Mouse (Mus musculus): Measurements from ENCODE around the gene Tmem238.
"Not testable (repeated sequence)": the region's sequence is repeated elsewhere in the genome, so short reads cannot be mapped to it uniquely, and the experiment has no call there.

Gene Tmem238

GRCm38 (mm10) chr7:4789436-4789935 lies at the start of gene Tmem238:
TSS of gene Tmem238 (minus strand) at chr7:4789656.
- peak; percentile 27 for DNase-seq (ENCODE audit: low spot score)

GRCm38 (mm10) chr7:4837639-4838038 lies 48.2 kb upstream of the Tmem238 start:
- no peak for DNase-seq (ENCODE audit: low spot score)

- DNase-seq (ENCODE audit: low spot score), result peak; percentile 40
Observed at GRCm38 (mm10) chr7:4836351-4836792, 46.9 kb upstream of the Tmem238 start.

- peak; percentile 32 for DNase-seq (ENCODE audit: low spot score)
Observed at GRCm38 (mm10) chr7:4835631-4836327, 46.3 kb upstream of the Tmem238 start.

- DNase-seq (ENCODE audit: low spot score), result no peak
Observed at GRCm38 (mm10) chr7:4830476-4830875, 41.0 kb upstream of the Tmem238 start.

- DNase-seq (ENCODE audit: low spot score), result no peak
Observed at GRCm38 (mm10) chr7:4825365-4825764, 35.9 kb upstream of the Tmem238 start.

GRCm38 (mm10) chr7:4822162-4822907 lies 32.9 kb upstream of the Tmem238 start:
- no peak for DNase-seq (ENCODE audit: low spot score)

GRCm38 (mm10) chr7:4821690-4822089 lies 32.2 kb upstream of the Tmem238 start:
- DNase-seq (ENCODE audit: low spot score), result peak; percentile 43

GRCm38 (mm10) chr7:4820925-4821324 lies 31.5 kb upstream of the Tmem238 start:
- not testable (repeated sequence) for DNase-seq (ENCODE audit: low spot score)

GRCm38 (mm10) chr7:4816559-4816958 lies 27.1 kb upstream of the Tmem238 start:
- no peak for DNase-seq (ENCODE audit: low spot score)

GRCm38 (mm10) chr7:4813105-4813791 lies 23.8 kb upstream of the Tmem238 start:
- DNase-seq (ENCODE audit: low spot score), result no peak

- peak; percentile 98 for DNase-seq (ENCODE audit: low spot score)
Observed at GRCm38 (mm10) chr7:4812303-4813104, 23.0 kb upstream of the Tmem238 start, which contains the start of gene Ube2s. TSS of gene Ube2s (minus strand) at chr7:4812590.

- DNase-seq (ENCODE audit: low spot score), result peak; percentile 51
Observed at GRCm38 (mm10) chr7:4811842-4812302, 22.4 kb upstream of the Tmem238 start.

- not testable (repeated sequence) for DNase-seq (ENCODE audit: low spot score)
Observed at GRCm38 (mm10) chr7:4811131-4811530, 21.7 kb upstream of the Tmem238 start.

- DNase-seq (ENCODE audit: low spot score), result peak; percentile 57
Observed at GRCm38 (mm10) chr7:4806716-4807115, 17.3 kb upstream of the Tmem238 start.

GRCm38 (mm10) chr7:4802247-4802646 lies 12.8 kb upstream of the Tmem238 start:
- no peak for DNase-seq (ENCODE audit: low spot score)

GRCm38 (mm10) chr7:4795767-4796433 lies 6.4 kb upstream of the Tmem238 start:
- peak; percentile 30 for DNase-seq (ENCODE audit: low spot score)

- DNase-seq (ENCODE audit: low spot score), result no peak
Observed at GRCm38 (mm10) chr7:4794631-4795168, 5.2 kb upstream of the Tmem238 start.

- no peak for DNase-seq (ENCODE audit: low spot score)
Observed at GRCm38 (mm10) chr7:4793674-4794073, 4.2 kb upstream of the Tmem238 start.

- peak; percentile 24 for DNase-seq (ENCODE audit: low spot score)
Observed at GRCm38 (mm10) chr7:4793248-4793647, 3.8 kb upstream of the Tmem238 start.
